10 mouse cellular contexts compared by ENCODE assay signal in the genomic region with DNA sequence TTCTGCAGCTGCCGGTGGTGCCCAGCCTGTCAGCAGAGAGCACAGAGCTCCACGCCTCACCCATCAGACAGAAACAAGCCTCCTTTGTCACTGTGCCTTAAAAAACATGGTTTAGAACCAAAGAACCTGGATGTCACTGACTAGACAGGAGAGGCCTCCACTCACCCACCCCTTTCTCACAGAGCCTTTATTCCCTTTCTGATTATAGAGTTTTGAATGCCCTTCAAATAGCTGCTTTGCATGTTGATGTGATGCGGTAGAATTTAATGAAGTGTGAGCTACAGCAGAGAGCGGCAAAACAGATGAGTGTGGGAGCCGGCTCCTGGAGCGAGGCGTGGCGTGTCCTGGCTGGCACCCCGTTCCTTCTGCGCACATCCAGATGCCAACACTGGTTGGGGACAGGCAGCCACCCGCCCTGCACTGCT.
DNase-seq lines count a peak whose midpoint lies in the region; ATAC-seq lines count a peak whose summit lies in the region.
"Had no signal": no experiment of that assay in that cellular context is flagged by ENCODE, and none has a peak within 500 bp of the region (broad histone marks: within the 10 kb centered on the region; RNA-seq: fewer than 3 reads in every experiment).

No protein-coding gene starts in this region.

- no peaks in the 10 kb centered on the region for H3K27me3 ChIP-seq in liver, embryonic 15.5 days
- H3K27me3 ChIP-seq in liver, embryonic 11.5 days (replicated peaks; ENCODE audit: control insufficient read depth, insufficient read depth, low read length) = no peaks in the 10 kb centered on the region
- no peaks in the 10 kb centered on the region for H3K27me3 ChIP-seq in kidney, embryonic 14.5 days (ENCODE audit: control insufficient read depth, insufficient read depth, low read length)
- H3K27me3 ChIP-seq: CH12.LX had no signal

- no peak overlapping the region for H3K4me3 ChIP-seq in liver, embryonic 15.5 days (replicated peaks)
- H3K4me3 ChIP-seq in liver, embryonic 11.5 days (ENCODE audit: low read depth, low read length) = no peak overlapping the region
- H3K4me3 ChIP-seq in kidney, embryonic 14.5 days (ENCODE audit: low read length) = no peak overlapping the region

- H3K36me3 ChIP-seq in liver, embryonic 15.5 days (replicated peaks) = no peaks in the 10 kb centered on the region
- no peaks in the 10 kb centered on the region for H3K36me3 ChIP-seq in liver, embryonic 11.5 days (ENCODE audit: control insufficient read depth, insufficient read depth, low read length)
- no peaks in the 10 kb centered on the region for H3K36me3 ChIP-seq in kidney, embryonic 14.5 days (ENCODE audit: control insufficient read depth, insufficient read depth, low read length)

- 85% methylated on average over 11 of the region's 11 CpGs for WGBS in liver, embryonic 15.5 days (ENCODE audit: insufficient replicate concordance)
- WGBS in liver, embryonic 11.5 days = 80% methylated on average over 11 of the region's 11 CpGs
- WGBS in kidney, embryonic 14.5 days = 66% methylated on average over 11 of the region's 11 CpGs

- intact Hi-C loops in left cerebral cortex, postnatal 25 days (cut with DNase I) = no loop called here

- no peak overlapping the region for H3K4me2 ChIP-seq in liver, embryonic 15.5 days
- H3K4me2 ChIP-seq in liver, embryonic 11.5 days = no peak overlapping the region
- no peak overlapping the region for H3K4me2 ChIP-seq in kidney, embryonic 14.5 days (replicated peaks; ENCODE audit: low read depth, low read length)

- ATAC-seq in liver, embryonic 15.5 days (ENCODE audit: insufficient read depth) = no peak
- no peak for ATAC-seq in liver, embryonic 11.5 days (replicated peaks; ENCODE audit: low FRiP score)
- ATAC-seq in cerebellum, adult (ENCODE audit: insufficient number of reproducible peaks, low FRiP score, low TSS enrichment) = no peak
- no peak for ATAC-seq in kidney, embryonic 14.5 days (ENCODE audit: low FRiP score, low TSS enrichment)

- 0 out of 2 replicates have a peak overlapping the region, but pooled peaks have one; percentile 11 for H3K27ac ChIP-seq in liver, embryonic 15.5 days (replicated peaks)
- no peak overlapping the region for H3K27ac ChIP-seq in liver, embryonic 11.5 days (ENCODE audit: low read depth, low read length)
- H3K27ac ChIP-seq in kidney, embryonic 14.5 days (ENCODE audit: low read depth, low read length) = no peak overlapping the region

- no peak overlapping the region for H3K9ac ChIP-seq in liver, embryonic 15.5 days
- no peak overlapping the region for H3K9ac ChIP-seq in liver, embryonic 11.5 days (ENCODE audit: low read depth, low read length)
- no peak overlapping the region for H3K9ac ChIP-seq in kidney, embryonic 14.5 days (ENCODE audit: low read depth, low read length)

- H3K4me1 ChIP-seq in liver, embryonic 15.5 days (replicated peaks) = peaks cover 56% of the 10 kb centered on the region
- peaks cover 22% of the 10 kb centered on the region for H3K4me1 ChIP-seq in liver, embryonic 11.5 days (replicated peaks; ENCODE audit: control insufficient read depth, insufficient read depth, low read length)
- H3K4me1 ChIP-seq in kidney, embryonic 14.5 days (ENCODE audit: control insufficient read depth, insufficient read depth, low read length) = no peaks in the 10 kb centered on the region

- H3K9me3 ChIP-seq in liver, embryonic 15.5 days (replicated peaks) = no peaks in the 10 kb centered on the region
- no peaks in the 10 kb centered on the region for H3K9me3 ChIP-seq in liver, embryonic 11.5 days (ENCODE audit: control insufficient read depth, low read length)
- H3K9me3 ChIP-seq in kidney, embryonic 14.5 days (ENCODE audit: control insufficient read depth, low read length) = no peaks in the 10 kb centered on the region

- DNase-seq in liver, embryonic 11.5 days (ENCODE audit: low spot score) = no peak
- DNase-seq in frontal cortex, postnatal 36 days (ENCODE audit: low spot score in 2 of 2) = peak; percentile 65 to 67
- DNase-seq in left cerebral cortex, postnatal 25 days (ENCODE audit: low spot score in 2 of 2) = peak; percentile 58 to 83
- peak; percentile 59 for DNase-seq in right cerebral cortex, postnatal 25 days
- no peak for DNase-seq in urinary bladder, postnatal 4 days (ENCODE audit: low spot score in 2 of 2)
- DNase-seq: adrenal gland, postnatal 36 days had no signal

Comparison
In these comparisons a context has a peak if more than half of its experiments do, and no peak if none do; other contexts are left out.
1. DNase-seq: peak in frontal cortex, postnatal 36 days (2 of 2), left cerebral cortex, postnatal 25 days (2 of 2) and right cerebral cortex, postnatal 25 days (single experiment); none in liver, embryonic 11.5 days (single experiment) and urinary bladder, postnatal 4 days (0 of 2).